Mouse (Mus musculus) MEL (cell line): ENCODE measurements at regions not wholly inside any gene's neighbourhood (a gene's known extent, or its start where the extent isn't known, plus 50 kb on each side); places are given as distances from the start of the nearest gene placed in this dataset.

Experiments used
- DNase-seq: peaks from one replicate; pipeline ENCODE4 v3.0.0; 2011; ENCODE audit warnings: low read depth, low spot score
- H3K27ac ChIP-seq: 2 replicates; pipeline ENCODE4 v1.5.1; 2012; ENCODE audit warnings: low read depth, mild to moderate bottlenecking, control low read depth, low read length, moderate library complexity; ENCODE audit not compliant: control insufficient read depth
- H3K27me3 ChIP-seq, 2 experiments: fragments of 150-350 bp in 1 of 2; sonication (generic) in 1 of 2; 2 replicates each; pipeline ENCODE4 v1.6.1; 2012; ENCODE audit warnings: low read length in 2 of 2, mild to moderate bottlenecking in 2 of 2, improper control_type of control experiment in 1 of 2, moderate library complexity in 1 of 2; ENCODE audit not compliant: insufficient read depth in 2 of 2, control insufficient read depth in 1 of 2
- H3K36me3 ChIP-seq, 2 experiments: 2 replicates each; pipeline ENCODE4 v1.6.1; 2012 to 2014; ENCODE audit warnings: low read length in 2 of 2, improper control_type of control experiment in 1 of 2, inconsistent platforms in 1 of 2, mild to moderate bottlenecking in 1 of 2; ENCODE audit not compliant: insufficient read depth in 2 of 2, control insufficient read depth in 1 of 2
- H3K4me1 ChIP-seq, 2 experiments: fragments of 150-350 bp in 1 of 2; sonication (generic) in 1 of 2; 2 replicates each; pipeline ENCODE4 v1.6.1; 2012; ENCODE audit warnings: low read length in 2 of 2, improper control_type of control experiment in 1 of 2, mild to moderate bottlenecking in 1 of 2; ENCODE audit not compliant: insufficient read depth in 2 of 2, control insufficient read depth in 1 of 2
- H3K4me3 ChIP-seq, 2 experiments: fragments of 150-350 bp in 1 of 2; sonication (generic) in 1 of 2; 2 replicates each; pipeline ENCODE4 v1.5.1; 2012; ENCODE audit warnings: low read depth in 2 of 2, low read length in 2 of 2, mild to moderate bottlenecking in 2 of 2, moderate library complexity in 2 of 2, control low read depth in 1 of 2, improper control_type of control experiment in 1 of 2; ENCODE audit not compliant: control insufficient read depth in 1 of 2, insufficient read depth in 1 of 2
- H3K79me2 ChIP-seq: 2 replicates; pipeline ENCODE4 v1.6.1; 2012; ENCODE audit warnings: mild to moderate bottlenecking, low read length, moderate library complexity; ENCODE audit not compliant: control insufficient read depth, poor library complexity, insufficient read depth
- H3K9ac ChIP-seq: 2 replicates; pipeline ENCODE4 v1.6.1; 2012; ENCODE audit warnings: low read depth, mild to moderate bottlenecking, control low read depth, low read length, moderate library complexity; ENCODE audit not compliant: control insufficient read depth, poor library complexity, severe bottlenecking
- H3K9me3 ChIP-seq: fragments of 150-350 bp; sonication (generic); replicated peaks from 2 replicates; pipeline ENCODE4 v1.6.1; 2012; ENCODE audit warnings: mild to moderate bottlenecking, low read length, improper control_type of control experiment, moderate library complexity; ENCODE audit not compliant: insufficient read depth
- CHD2 ChIP-seq: IDR thresholded peaks from 2 replicates; pipeline ENCODE4 v1.6.1; 2011; ENCODE audit warnings: low read length, improper control_type of control experiment
- GATA1 ChIP-seq: IDR thresholded peaks from 2 replicates; pipeline ENCODE4 v1.6.1; 2011; ENCODE audit warnings: low read depth, low read length, improper control_type of control experiment
- MEF2A ChIP-seq: IDR thresholded peaks from 2 replicates; pipeline ENCODE4 v1.6.1; 2014; ENCODE audit warnings: low read depth, mild to moderate bottlenecking, inconsistent platforms, low read length, improper control_type of control experiment; ENCODE audit not compliant: poor library complexity, insufficient replicate concordance, severe bottlenecking; ENCODE audit errors: extremely low read depth
- MYC ChIP-seq: IDR thresholded peaks from 2 replicates; pipeline ENCODE4 v1.6.1; 2011; ENCODE audit warnings: low read depth, mild to moderate bottlenecking, low read length, improper control_type of control experiment, moderate library complexity
- NRF1 ChIP-seq: IDR thresholded peaks from 2 replicates; pipeline ENCODE4 v1.6.1; 2014; ENCODE audit warnings: low read depth, mild to moderate bottlenecking, inconsistent platforms, low read length, improper control_type of control experiment, moderate library complexity; ENCODE audit not compliant: poor library complexity, insufficient read depth, severe bottlenecking
- POLR2A ChIP-seq, 2 experiments: IDR thresholded peaks; 2 replicates each; pipeline ENCODE4 v1.6.1; 2011 to 2012; ENCODE audit warnings: low read length in 2 of 2, mild to moderate bottlenecking in 2 of 2, control low read depth in 1 of 2, improper control_type of control experiment in 1 of 2, low read depth in 1 of 2, moderate library complexity in 1 of 2; ENCODE audit not compliant: control insufficient read depth in 1 of 2, insufficient read depth in 1 of 2, poor library complexity in 1 of 2
- RCOR1 ChIP-seq: IDR thresholded peaks from 2 replicates; pipeline ENCODE4 v1.6.1; 2012; ENCODE audit warnings: low read depth, mild to moderate bottlenecking, inconsistent platforms, low read length, improper control_type of control experiment
- SMC3 ChIP-seq: IDR thresholded peaks from 2 replicates; pipeline ENCODE4 v1.6.1; 2011; ENCODE audit warnings: low read depth, low read length, improper control_type of control experiment
- TAL1 ChIP-seq: IDR thresholded peaks from 2 replicates; pipeline ENCODE4 v1.6.1; 2012; ENCODE audit warnings: mild to moderate bottlenecking, inconsistent platforms, low read length, moderate library complexity, mixed read lengths
- TBP ChIP-seq: IDR thresholded peaks from 2 replicates; pipeline ENCODE4 v1.8.0; 2011; ENCODE audit warnings: low read depth, low read length, improper control_type of control experiment
- TCF12 ChIP-seq: IDR thresholded peaks from 2 replicates; pipeline ENCODE4 v1.6.1; 2014; ENCODE audit warnings: low read depth, mild to moderate bottlenecking, inconsistent platforms, low read length, improper control_type of control experiment, moderate library complexity
- ZC3H11A ChIP-seq: IDR thresholded peaks from 2 replicates; pipeline ENCODE4 v1.6.1; 2012; ENCODE audit warnings: low read depth, mild to moderate bottlenecking, inconsistent platforms, low read length, improper control_type of control experiment

- no peaks in the 10 kb centered on the region for H3K27me3 ChIP-seq
- H3K9me3 ChIP-seq = no peaks in the 10 kb centered on the region
- TF ChIP-seq TAL1 (no peak), SMC3 (no peak), GATA1 (no peak), TBP (no peak), NRF1 (no peak), MEF2A (no peak), MYC (no peak), ZC3H11A (no peak), CHD2 (no peak)
These were observed 263.5 kb upstream of the Cxxc4 start for GRCm38 (mm10) chr3:133972774-133973173.

GRCm38 (mm10) chr3:133987681-133988080 lies 248.6 kb upstream of the Cxxc4 start:
- no peak overlapping the region for H3K4me3 ChIP-seq
- no peaks in the 10 kb centered on the region for H3K4me1 ChIP-seq
- no peaks in the 10 kb centered on the region for H3K79me2 ChIP-seq
- no peak for TF ChIP-seq TCF12
- no peak for TF ChIP-seq POLR2A (IDR thresholded peaks at IDR 0.05; ENCODE audit: control insufficient read depth in 1 of 2, insufficient read depth in 1 of 2, low read depth in 1 of 2, low read length in 2 of 2, poor library complexity in 1 of 2)
- no peak for TF ChIP-seq RCOR1
- H3K9me3 ChIP-seq = no peaks in the 10 kb centered on the region
- no peaks in the 10 kb centered on the region for H3K36me3 ChIP-seq
- no peak for DNase-seq
- H3K27ac ChIP-seq = no peak overlapping the region
- H3K27me3 ChIP-seq = no peaks in the 10 kb centered on the region
- H3K9ac ChIP-seq = no peak overlapping the region

More at GRCm38 (mm10) chr3:133972774-133973173, 263.5 kb upstream of the Cxxc4 start:
- DNase-seq = no peak
- Histone ChIP-seq H3K36me3 (no peaks in the 10 kb centered on the region), H3K27ac (no peak overlapping the region), H3K4me3 (no peak overlapping the region), H3K4me1 (no peaks in the 10 kb centered on the region), H3K9ac (no peak overlapping the region), H3K79me2 (no peaks in the 10 kb centered on the region)

- H3K4me1 ChIP-seq = no peaks in the 10 kb centered on the region
- DNase-seq = no peak
- TF ChIP-seq SMC3 = no peak
- no peaks in the 10 kb centered on the region for H3K36me3 ChIP-seq
- H3K9ac ChIP-seq = no peak overlapping the region
- H3K9me3 ChIP-seq = no peaks in the 10 kb centered on the region
- H3K4me3 ChIP-seq = no peak overlapping the region
- no peaks in the 10 kb centered on the region; a peak in 1 of 4 replicates for H3K27me3 ChIP-seq
- H3K27ac ChIP-seq = no peak overlapping the region
- H3K79me2 ChIP-seq = no peaks in the 10 kb centered on the region
These were observed 242.3 kb upstream of the Cxxc4 start for GRCm38 (mm10) chr3:133993971-133994370.
